Mouse (Mus musculus) ES-E14 (cell line): Measurements from ENCODE around the gene Ogfod2.

ENCODE experiments used
- CHD2 ChIP-seq: IDR thresholded peaks from 2 replicates; pipeline ENCODE4 v1.6.1; 2014; ENCODE audit warnings: mild to moderate bottlenecking, low read depth, low read length, inconsistent platforms
- ZC3H11A ChIP-seq: IDR thresholded peaks from 2 replicates; pipeline ENCODE4 v1.6.1; 2012; ENCODE audit warnings: low read depth, mild to moderate bottlenecking, inconsistent platforms, low read length, borderline replicate concordance
- ZNF384 ChIP-seq: IDR thresholded peaks from 2 replicates; pipeline ENCODE4 v1.6.1; 2012; ENCODE audit warnings: low read depth, low read length, inconsistent platforms

GRCm38 (mm10) chr5:124125093-124125492 lies 13.0 kb downstream of the Ogfod2 start:
- no peak for TF ChIP-seq ZC3H11A
- TF ChIP-seq ZNF384 = no peak
- no peak for TF ChIP-seq CHD2
